Mouse (Mus musculus) kidney, postnatal 4 days (tissue): ENCODE data around the gene Mapk6.
"Not testable (repeated sequence)": the region's sequence is repeated elsewhere in the genome, so short reads cannot be mapped to it uniquely, and the experiment has no call there.

ENCODE experiments used
- DNase-seq, 2 experiments: peaks; one replicate each; pipeline ENCODE4 v3.0.0; 2021; ENCODE audit warnings: mixed read lengths in 2 of 2

The Mapk6 gene

DNA sequence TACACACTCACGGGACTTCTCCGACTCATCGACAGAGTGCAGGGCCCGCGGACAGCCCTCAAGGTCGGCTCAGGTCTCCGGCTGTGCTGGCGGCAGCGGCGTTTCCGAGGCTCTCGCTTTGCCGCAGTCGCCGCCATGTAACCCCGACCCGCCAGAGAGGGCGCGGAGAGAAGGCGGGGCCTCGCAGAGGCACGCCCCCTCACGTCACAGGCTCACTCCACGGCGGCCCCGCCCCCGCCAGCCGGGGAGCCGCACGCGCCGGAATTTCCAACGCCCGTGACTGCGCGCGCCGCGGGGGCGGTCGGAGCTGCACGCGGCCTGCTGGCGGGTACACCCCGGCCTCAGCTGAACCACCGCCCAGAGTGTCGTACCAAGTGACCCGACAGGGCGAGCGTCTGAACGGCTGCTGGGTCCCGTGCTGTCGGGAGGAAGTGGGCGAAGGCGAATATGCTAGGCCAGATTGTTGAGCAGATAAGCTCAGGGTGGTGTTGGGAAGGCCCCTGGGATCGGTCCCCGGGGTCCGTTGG, at the start of gene Mapk6:
Gene Mapk6, minus strand, starts transcription at position 154 of the 527 bp plus-strand sequence.
- DNase-seq, result peak; percentile 98 to 99

DNA sequence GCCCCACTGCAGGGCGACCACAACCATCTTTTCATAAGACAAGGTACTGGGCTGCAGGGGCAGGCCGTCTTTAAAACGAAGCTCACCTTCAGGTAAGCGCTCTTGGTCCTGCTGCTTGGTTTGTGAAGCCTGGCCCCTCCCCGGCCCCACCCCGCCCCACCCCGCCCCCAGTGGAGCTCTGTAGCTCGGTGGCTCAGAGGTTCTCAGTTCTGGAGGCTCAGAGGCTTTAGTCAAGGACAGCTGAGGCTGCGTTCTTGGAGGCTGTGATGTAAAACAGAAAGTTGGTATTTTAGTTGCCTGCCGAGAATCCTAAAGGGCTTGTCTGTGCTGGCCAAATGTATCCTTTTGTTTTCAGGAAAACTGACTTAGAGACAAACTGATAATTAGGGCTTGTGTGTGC, 45.9 kb upstream of the Mapk6 start:
- no peak for DNase-seq

DNA sequence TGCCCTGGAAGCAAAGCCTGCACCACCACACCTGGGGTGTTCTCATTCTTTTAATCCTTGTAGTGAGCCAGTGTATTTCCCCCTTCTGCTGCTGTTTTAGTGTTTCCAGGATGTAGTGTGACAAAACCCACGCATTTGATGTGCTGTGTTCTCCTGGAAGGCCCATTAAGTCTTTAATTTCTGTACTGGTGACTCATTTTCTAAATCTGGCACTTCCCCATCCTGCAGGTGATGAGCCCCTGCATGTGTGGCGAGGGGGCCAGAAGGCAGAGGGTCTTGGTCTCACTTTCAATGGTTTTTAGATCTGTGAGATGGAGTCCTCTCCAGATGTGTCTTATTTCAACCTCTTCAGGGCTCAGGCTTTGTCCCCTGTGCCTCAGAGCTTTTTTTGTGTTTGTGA, 44.2 kb upstream of the Mapk6 start:
- no peak for DNase-seq

DNA sequence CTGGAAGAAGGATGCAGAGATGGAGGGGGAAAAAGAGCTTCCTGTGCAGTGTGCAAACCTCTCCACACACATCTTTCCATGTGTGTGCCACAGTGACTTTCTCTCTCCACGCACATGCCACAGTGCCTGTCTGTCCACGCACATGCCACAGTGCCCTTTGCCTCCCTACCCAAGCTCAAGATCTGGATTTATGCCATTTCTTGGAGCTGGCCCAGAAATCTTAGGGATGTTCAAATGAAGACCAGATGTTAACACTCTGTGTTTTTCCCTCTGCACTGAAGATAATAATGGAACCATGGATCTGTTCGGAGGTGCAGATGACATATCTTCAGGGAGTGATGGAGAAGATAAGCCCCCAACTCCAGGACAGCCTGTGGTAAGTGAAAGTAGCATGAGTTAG, 38.2 kb upstream of the Mapk6 start:
- DNase-seq, result no peak

DNA sequence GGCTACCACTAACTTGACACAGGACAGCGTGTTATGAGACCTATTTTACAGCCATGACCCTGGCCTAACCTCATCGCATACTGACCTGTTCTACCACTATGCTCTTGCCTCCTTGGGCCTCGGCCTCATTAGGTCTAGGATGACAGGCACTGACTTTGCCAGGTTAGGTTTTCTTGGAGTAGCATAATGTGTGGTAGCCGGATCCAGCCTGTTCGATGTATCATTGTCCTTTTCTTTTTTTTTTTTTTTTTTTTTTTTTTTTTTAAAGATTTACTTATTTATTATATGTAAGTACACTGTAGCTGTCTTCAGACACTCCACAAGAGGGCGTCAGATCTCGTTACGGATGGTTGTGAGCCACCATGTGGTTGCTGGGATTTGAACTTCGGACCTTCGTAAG, 36.8 kb upstream of the Mapk6 start:
- not testable (repeated sequence) for DNase-seq

DNA sequence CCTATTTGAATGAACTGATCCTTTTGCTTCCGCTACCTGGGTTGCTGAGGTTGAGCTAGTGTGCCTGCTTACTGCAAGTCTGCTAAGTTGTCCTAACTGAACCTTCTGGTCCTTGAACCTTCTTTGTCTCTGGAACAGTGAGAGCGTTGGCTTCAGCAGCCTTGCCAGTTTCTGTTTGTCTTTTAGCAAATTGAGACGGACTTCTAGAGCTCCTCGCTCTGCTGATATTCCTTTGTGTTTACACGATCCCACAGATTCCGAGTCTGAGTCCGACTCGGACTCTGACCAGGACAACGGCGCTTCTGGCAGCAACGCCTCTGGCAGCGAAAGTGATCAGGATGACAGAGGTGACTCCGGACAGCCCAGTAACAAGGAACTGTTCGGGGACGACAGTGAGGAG, 35.2 kb upstream of the Mapk6 start:
- no peak for DNase-seq

DNA sequence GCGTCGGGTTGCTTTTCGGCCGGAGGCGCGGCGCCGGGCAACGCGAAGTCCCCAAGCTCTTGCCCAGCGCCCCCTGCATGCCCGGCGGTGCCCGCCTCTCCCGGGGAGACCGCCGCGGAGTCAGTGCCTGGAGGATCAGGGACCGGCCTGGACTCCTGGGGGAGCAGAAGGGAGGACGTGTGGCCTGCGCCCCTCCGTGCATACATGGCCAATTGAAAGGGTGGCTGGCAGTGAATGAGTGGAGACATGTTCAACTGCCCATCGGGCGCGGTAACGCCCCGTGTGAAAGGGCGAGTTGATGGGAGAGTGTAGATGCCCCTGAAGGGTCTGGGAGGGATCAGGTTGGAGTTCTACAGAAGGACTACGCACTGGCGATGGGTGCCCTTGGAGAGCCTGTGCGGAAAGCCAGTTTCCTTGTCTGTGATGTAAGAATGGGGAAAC, 31.9 kb upstream of the Mapk6 start:
- no peak for DNase-seq

DNA sequence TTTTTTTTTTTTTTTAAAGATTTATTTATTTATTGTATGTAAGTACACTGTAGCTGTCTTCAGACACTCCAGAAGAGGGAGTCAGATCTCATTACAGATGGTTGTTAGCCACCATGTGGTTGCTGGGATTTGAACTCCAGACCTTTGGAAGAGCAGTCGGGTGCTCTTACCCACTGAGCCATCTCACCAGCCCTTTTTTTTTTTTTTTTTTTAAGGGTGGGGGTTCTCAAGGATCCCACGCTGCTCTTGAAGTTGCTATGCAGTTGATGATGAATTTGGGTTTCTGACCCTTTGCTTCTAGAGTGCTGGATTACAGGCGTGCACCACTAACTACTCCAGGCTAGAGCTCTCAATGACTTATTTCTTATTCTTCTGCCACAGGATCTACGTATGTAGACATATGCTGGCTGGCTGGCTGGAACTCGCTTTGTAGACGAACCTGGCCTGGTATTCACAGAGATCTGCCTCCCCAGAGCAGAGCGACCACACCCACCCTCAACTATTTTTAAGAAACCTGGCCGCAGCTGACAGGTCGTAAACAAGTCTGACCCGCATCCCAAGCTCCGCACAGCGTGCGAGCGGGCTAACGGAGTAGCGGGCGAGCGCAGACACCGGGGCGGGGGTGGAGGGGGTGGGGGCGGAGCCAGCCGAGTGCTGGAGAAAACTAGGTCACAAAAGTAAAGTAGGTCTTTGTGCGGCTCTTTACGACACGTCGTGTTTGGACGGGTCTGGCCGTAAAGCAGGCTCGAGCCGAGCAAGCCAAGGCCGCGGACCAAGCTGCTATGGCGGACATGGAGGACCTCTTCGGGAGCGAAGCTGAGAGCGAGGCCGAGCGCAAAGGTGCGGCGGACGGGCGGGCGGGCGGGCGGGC, 31.2 kb upstream of the Mapk6 start, which contains the start of gene Leo1:
Gene Leo1, plus strand, starts transcription at position 729 of the 871 bp plus-strand sequence.
- DNase-seq, result peak; percentile 85 to 93

DNA sequence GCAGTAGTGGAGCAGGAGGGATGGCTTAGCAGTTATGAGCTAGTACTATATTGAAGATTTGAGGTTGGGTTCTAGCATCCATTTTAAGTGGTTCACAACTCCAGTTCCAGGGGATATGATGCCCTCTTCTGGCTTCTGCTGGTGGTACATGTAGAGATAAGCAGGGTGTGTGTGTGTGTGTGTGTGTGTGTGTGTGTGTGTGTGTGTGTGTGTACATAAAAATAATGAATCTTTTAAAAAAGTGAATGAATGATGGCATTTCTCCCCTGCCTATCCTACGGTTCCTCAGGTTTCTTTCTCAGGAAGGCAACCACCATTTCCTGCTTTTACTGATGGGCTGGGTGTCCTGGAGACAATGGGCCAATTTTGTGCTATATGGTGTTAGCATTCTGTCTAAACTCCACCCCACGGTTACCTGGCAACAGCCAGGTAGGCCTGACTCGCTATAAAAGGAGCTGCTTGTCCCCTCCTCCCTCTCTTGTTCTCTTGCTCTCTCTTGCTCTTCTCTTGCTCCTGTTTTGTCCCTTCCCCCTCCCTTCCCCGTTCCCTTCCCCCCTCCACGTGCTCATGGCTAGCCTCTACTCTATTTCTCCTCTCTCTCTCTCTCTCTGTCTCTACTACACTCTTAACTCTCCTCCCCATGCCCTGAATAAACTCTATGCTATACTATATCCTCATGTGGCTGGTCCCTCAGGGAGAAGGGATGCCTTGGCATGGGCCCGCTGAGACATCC, 28.0 kb upstream of the Mapk6 start:
- peak; percentile 42 to 53 for DNase-seq

DNA sequence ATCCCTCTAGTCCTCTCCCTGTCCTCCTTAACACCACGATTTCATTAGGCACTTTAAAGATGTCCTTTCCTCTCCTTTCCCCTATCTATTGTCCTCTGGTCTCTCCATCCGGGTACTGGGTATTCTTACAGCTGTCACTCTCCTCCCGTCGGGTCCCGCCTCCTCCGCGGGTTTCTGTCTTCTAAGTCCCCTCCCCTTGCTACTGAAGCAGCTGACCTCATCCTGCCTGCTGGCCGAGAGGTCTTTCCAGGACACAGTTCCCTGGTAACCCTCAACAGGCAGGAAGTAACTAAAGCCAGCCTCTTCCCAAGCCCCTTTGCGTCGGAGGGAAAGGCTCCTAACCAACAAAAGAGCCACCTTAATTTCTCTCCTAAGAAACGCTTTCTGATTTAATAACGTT, 26.1 kb upstream of the Mapk6 start:
- peak; percentile 79 to 89 for DNase-seq

DNA sequence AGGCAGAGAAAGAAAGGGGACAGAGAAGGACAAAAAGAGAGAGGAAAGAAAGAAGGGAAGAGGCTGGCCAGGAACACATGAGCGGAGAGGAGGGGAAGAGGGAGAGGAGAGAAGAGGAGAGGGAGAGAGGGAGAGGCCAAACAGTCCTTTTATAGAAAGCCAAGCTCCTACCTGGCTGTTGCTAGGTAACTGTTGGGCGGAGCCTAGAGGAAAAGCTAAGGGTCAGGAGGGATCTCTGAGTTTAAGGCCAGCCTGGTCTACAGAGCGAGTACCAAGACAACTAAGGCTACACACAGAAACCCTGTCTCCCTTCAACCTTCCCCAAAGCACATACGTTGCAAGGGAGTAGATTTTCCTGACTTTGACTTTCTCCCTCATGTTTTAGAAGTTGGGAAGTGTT, 25.5 kb upstream of the Mapk6 start:
- DNase-seq, result no peak

DNA sequence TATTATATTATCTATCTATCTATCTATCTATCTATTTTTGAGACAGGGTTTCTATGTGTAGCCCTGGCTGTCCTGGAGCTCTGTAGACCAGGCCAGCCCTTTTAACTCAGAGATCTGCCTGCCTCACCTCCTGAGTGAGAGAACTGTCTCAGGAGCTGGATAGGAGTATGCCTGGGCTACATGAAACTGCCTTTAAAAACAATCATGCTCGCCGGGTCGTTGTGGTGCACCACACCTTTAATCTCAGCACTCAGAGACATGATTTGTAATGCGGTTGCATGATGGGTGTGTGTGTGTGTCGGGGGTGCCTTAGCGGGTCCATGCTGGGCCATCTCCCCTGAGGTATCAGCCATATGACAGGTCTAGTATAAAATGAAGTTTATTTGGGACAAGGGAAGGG, 25.1 kb upstream of the Mapk6 start:
- DNase-seq, result no peak

DNA sequence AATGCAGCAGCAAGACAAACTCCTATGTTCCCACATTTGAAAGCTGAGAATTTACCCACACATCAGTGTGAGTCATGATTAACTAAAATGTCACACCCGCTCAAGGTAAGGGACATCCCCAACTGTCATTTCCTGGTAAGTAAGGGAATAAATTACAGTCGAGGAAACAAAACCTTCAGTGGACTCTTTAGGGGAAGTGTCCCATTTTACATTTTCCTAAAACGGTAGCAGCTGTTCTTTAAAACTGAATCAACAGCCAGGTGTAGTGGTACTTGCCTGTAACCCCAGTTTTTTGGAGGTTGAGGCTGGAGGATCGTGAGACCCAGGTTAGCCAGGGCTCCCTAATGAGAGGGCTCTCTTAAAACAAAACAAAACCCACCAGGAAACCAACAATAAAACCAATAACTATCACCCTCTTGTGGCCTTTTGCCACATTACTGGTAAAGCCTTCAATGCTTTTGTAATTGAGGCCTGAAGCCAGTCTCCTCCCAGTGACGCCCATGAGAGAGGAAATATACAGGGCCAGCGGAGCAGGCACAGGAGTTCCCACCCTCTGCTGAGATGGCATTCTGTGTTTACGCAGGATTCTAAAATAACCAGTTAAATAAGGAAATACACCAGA, 24.5 kb upstream of the Mapk6 start:
- peak; percentile 38 to 62 for DNase-seq

DNA sequence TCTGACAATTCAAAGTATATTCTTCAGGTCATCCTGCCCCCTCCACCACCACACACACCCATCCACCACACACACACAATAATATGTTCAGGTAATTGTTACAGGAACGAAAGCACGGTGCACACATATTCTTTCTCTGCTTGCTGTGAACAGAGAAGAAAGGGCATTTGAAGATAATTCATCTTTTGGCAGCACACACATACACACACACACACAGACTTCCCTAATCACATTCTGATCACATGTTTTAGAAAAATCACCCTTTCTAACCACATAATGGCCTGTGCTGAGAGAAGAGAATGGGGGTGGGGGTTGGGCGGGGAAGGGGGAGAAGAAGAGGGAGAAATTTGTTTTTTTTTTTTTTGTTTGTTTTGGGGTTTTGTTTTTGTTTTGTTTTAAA, 22.9 kb upstream of the Mapk6 start:
- DNase-seq, result no peak

DNA sequence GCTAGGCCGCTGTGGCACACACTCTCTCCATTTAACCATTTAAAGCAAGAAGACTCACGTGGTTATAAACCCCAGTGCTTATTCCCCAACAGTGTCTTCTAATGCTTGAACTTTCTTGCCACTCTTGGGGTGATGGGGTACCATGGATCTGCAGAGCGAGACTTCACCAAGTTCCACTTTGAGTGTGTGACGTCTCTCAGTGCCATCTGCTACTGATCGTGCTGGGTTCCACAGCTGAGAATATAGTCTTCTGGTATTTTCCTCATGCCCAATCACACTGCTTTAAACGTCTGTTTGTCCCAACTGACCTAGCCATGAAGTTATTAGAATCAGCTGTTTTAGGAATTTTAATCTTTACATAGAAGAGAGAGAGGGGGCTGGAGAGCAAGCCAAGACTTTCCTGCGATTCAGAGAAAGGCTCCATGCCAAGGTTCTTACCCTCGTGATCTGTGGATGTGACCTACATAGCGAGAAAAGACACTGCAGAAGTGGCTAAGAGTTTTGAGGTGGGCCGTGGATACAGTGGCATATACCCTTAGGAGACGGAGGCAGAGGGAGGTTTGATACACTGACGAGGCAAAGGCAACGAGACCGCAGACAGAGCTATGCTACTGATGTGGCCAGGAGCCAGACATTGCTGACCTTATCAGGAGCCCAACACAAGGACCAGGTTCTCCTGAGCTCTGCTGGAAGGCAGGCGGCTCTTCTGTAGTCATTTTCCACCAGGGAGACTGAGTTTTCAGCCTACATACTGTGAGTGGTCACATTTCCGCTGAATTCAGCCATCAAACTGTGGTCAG, 21.2 kb upstream of the Mapk6 start:
- DNase-seq, result peak; percentile 30 to 49

DNA sequence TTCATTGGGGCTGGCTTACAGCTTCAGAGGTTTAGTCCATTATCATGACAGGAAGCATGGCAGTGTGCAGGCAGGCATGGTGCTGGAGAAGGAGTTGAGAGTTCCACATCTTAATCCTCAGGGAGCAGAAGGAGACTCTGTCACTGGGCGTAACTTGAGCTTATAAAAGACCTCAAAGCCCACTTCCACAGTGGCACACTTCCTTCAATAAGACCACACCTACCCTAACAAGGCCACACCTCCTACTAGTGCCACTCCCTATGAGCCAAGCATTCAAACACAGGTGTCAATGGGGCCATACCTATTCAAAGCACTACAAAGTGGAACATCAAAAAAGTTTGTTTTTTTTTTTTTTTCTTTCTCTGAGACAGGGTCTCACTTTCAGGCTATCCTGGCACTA, 19.9 kb upstream of the Mapk6 start:
- DNase-seq, result no peak

DNA sequence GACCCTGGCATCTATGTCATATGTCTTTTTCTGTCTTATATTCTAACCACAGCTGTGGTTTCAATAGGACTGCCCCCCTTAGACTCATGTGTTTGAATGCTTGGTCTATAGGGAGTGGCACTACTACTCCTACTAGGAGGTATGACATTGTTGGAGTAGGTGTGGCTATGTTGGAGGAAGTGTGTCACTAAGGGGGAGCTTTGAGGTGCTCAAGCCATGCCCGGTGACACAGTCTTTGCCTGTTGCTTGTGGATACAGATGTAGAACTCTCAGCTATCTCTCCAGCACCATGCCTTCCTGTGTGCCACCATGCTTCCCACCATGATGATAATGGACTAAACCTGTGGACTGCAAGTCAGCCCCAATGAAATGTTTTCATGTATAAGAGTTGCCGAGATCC, 19.2 kb upstream of the Mapk6 start:
- DNase-seq, result no peak

DNA sequence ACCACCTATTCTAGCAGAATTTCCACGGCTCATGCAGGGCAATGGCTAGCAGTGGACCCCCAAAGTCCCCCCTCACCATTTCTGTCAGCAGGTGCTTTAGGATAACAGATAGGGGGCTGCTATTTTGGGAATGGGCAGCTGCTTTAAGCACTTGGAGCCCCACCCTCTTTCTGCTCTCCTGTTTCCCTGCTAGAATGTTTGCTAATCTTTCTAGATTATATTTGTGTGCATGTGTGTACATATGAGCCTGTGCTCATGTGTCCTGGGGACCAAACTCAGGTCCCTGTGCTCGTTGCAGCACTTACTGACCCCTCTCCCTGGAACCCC, 18.4 kb upstream of the Mapk6 start:
- no peak for DNase-seq

DNA sequence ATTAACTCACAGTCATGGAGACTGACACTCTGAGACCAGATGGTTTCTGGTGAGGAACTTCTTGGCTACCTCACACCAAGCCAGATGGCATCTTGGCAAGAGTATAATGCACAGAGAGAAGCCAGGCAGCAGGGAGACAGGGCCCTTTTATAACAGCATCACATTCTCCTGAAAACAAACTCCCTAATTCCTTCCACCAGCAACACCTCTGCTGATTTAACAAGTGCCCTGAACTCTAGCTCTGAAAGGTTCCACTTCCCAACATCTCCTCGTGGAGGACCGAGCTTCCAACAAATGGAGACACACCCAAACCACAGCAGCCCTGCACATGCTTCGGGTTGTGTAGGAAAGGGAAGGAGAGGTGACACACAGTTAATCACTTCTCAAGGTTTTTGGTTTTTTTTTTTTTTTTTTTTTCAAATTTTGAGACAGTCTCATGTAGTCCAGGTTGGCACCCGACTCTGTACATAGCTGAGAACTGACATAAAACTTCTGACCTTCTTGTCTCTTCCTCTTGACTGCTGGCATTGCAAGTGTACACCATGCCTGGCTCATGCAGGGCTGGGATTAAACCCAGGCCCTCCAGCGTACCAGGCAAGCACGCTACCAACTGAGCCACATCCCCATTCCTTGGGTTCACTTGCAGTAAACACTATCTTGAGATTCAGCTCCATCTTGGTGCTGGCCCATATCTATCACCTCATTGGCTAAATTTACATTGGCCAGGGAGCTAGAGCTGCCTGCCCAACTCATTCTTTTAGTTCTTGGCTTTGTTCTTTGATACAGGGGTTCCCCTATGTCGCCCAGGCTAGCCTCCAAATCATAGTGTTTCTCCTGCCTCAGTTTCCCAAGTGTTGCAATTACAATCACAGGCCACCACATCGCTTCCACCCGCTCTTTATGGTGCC, 17.8 kb upstream of the Mapk6 start:
- no peak for DNase-seq

DNA sequence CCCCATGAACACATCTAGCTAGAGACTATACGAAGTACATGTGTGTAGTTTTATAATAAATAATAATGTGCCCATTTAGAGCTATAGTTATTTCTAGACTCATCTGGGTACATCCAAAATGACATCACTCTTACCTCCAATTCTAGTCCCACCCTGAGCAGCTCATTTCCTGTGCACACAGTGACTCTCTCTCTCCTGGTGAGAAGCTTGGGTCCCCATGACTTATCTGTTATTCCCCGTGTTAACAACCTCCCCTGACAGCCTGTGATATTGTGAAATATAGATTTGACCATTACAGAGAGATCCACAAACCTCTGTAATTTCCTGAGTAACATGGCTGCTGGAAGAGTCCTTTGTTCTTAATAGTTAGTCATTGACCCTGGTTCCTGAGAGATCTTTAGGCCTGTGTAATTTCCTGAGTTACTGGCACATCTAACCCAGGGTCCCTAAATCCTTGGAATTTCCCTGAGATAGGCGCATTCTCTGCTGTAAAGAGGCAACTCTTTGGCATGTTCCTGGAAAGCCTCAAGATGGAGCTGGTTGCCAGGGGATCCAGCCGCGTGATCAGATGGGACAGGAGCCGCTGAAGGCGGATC, 16.1 kb upstream of the Mapk6 start:
- peak in 1 of 2 experiments; percentile 33 for DNase-seq
